Mouse (Mus musculus) G1E-ER4 (cell line): Measurements from ENCODE around the gene Dusp22. TPM values are rescaled to one million over a fixed set of nuclear protein-coding genes. Genes with fewer than 3 reads are reported as not detected.

ENCODE experiments used
- GATA1 ChIP-seq: IDR thresholded peaks from one replicate; pipeline ENCODE4 v1.8.0; 2012; ENCODE audit warnings: low read length, inconsistent platforms
- polyA plus RNA-seq: library from polyadenylated mRNA; stranded (reverse); fragments of >175 nt; gene quantifications from 2 replicates; pipeline ENCODE4 v1.2.3, GENCODE M21; 2012

Dusp22 gene
- polyA plus RNA-seq = not detected in 2 replicates

DNA sequence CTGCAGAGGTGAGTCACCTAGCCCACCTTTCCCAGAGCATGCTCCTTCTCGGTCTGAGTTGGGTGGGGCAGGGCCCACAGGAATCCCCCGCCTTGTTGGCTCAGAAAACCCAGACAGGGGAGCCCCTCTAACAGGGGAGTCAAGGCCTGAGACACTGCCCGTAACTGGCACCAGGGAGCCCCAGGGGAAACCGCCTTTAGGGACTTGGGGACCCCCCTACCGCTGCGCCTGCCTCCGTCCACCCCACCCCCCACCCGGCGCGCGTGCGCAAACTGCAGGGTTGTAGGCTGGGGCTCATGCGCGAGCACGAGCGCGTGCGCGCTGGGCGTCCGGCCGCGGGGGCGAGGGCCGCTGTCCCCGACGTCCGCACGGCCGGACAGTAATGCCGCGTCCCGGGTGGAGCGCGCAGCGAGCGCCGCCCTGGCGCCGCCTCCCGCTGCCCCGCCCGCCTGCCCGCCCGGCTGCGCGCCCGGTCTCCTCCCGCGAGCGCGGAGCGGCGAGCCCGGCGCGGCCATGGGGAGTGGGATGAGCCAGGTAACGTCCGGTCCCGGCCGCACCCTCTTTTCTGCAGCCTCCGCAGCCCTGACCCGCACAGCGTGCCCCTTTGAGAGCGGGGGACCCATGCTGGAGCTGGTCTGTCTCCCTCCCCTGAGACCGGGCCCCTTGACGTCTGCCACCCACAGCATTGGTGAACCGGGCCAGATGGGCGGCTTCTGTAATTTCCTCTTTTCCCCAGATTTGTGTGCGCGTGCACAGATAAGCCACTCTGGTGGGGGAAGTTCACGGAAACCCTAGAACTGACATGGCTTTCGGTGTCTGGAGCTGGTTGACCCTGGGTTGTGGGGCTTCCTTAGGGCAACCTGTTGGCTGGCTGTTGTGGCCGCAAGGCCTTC, at the start of gene Dusp22:
Gene Dusp22, plus strand, starts transcription at position 387 of the 893 bp plus-strand sequence.
- TF ChIP-seq GATA1 = no peak

DNA sequence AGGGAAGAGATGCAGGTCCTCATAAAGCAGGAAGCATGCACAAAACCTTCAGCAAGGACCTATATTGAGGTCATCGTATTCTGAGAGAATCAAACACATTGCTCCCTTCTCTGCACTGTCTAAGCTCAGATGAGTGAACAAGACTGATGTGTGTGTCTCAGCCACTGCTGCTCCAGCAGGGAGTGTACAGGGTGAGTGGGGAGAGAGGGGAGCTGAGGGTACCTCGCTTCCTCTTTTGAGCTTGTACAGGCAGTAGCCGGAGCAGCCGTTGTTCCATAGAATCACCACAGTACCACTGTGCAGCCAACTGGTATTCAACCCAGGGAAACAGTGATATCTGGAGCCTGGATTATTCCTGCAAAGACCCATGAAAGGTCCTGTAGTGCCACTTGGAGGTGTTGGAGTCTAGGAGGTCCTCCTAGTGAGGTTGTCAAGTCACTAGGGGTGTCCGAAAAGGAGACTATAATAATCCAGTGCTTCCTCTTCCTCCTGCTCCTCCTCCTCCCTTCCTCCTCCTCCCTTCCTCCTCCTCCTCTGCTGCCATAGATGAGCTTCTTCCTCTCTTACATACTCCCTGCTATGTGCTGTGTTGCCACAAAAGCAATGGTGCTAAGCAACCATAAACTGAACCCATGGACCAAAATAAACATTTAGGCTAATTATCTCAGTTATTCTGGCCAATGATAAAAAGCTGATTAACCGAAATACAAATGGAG, 47.6 kb upstream of the Dusp22 start:
- no peak for TF ChIP-seq GATA1

GRCm38 (mm10) chr13:30619684-30620083, 40.1 kb upstream of the Dusp22 start:
- no peak for TF ChIP-seq GATA1

GRCm38 (mm10) chr13:30628195-30629048, 31.4 kb upstream of the Dusp22 start:
- TF ChIP-seq GATA1 = no peak

DNA sequence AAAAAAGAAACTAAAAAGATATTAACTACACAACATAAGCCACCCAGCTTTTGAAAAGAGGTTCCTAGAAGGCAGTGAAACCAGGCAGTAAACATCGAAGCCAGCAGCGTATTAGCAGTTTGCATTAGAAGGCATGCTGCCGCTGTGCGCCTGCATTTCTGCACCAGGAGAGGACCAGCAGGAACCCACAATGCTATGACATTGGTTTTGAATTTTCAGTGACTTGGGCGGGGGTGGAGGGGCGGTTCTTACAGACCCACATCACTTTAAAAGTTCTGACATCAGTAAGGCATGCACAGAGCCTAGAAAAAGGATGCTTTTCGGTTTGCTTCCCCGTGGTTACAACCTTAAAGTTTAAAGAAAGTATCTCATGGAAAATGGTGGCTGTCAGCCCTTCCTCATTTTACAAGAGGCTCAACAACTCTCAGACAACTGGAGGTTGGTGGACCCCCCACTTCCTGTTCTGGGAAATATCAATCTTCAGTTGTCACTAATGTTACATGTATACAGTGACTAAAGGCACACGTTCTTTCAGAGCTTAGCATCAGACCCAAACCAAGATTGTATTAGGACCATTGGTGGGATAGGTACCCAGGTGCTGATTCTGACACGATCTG, 29.9 kb upstream of the Dusp22 start:
- TF ChIP-seq GATA1 = no peak

GRCm38 (mm10) chr13:30632998-30633397, 26.8 kb upstream of the Dusp22 start:
- TF ChIP-seq GATA1 = no peak

GRCm38 (mm10) chr13:30636453-30636852, 23.3 kb upstream of the Dusp22 start:
- TF ChIP-seq GATA1 = no peak

DNA sequence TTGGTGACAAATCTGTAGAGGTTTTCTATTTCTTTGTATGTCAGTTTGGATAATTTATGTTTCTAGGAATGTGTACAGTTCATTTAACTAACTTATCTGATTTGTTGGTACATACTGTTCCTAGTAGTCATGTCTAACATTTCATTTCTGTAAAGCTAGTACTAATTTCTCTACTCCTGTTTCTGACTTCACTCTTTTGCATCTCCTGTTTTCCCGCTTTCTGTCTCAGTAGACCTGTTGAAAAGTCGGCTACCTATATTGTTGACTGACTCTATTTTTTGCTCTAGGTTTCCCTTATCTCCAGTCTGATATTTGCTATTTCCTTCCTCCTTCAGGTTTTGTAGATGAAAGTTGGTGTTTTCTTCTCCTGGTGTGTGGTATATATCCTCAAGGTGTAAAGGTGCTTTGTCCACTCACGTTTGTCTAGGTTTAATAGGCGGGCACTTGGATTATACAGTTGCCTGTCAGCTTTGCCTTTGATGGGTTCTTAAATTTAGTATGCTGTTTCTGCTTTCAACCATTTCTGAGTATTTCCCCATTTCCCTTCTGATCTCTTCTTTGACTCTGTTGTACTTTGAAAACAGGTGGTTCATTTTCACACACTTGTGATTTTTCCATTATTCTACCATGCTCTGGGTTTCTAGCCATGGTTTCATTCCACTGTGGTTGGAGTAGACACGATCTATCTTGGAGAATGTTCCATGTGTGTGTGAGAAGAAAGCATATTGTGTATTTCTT, 21.3 kb upstream of the Dusp22 start:
- TF ChIP-seq GATA1 = no peak

GRCm38 (mm10) chr13:30642053-30642452, 17.7 kb upstream of the Dusp22 start:
- TF ChIP-seq GATA1 = no peak

DNA sequence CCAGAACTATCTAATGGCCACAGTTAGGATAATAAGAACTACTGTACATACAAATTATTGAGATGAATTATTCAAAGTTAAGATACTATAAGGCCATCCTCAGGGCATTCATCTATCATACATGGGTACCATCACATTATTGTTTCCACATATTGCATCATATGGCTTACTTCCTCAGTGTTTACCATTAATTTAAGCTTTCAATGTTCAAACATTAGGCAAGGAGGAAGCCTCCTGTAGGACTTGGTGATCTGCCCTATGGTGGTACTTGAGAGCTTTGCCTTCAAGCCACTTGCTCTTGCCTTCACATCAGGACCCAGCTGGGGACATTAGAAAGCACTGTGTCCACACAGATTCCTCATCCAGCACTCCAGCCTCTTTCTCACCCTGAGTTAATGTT, 11.3 kb upstream of the Dusp22 start:
- no peak for TF ChIP-seq GATA1

GRCm38 (mm10) chr13:30649197-30649596, 10.6 kb upstream of the Dusp22 start:
- TF ChIP-seq GATA1 = no peak

DNA sequence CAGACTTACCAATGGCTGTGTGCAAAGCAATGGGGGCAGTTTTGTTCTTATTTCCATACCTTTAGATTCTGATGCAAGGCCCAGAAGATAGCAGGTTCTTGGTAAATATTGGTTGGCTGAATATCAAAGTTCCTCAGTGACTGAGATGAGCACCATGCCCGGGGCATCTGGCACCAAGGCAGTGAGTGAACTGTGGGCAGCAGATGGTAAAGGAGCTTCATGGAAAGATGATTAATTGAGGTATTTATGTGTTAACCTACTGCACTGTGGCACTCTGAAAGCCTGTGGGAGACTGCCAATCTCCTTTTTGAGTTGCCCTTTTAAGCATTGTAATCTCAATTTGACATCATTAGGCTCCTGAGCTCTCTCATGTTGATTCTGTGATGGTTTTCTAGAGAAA, 9.1 kb upstream of the Dusp22 start:
- no peak for TF ChIP-seq GATA1

- no peak for TF ChIP-seq GATA1
These were observed 6.7 kb upstream of the Dusp22 start for GRCm38 (mm10) chr13:30653051-30653450.

- TF ChIP-seq GATA1 = no peak
These were observed 5.3 kb upstream of the Dusp22 start for GRCm38 (mm10) chr13:30654463-30654862.

- TF ChIP-seq GATA1 = no peak
These were observed 2.9 kb upstream of the Dusp22 start for GRCm38 (mm10) chr13:30656909-30657308.
